Mouse (Mus musculus) midbrain, embryonic 13.5 days (tissue): ENCODE results near the gene Fgf4. TPM values are rescaled to one million over a fixed set of nuclear protein-coding genes. Genes with fewer than 3 reads are reported as not detected.
"Not testable (repeated sequence)": the region's sequence is repeated elsewhere in the genome, so short reads cannot be mapped to it uniquely, and the experiment has no call there.

Experiments
- ATAC-seq: fragments of 200-750 bp; cut with Nextera tagmentation; 2 replicates; pipeline ENCODE4 v1.8.0; 2017; ENCODE audit warnings: mild to moderate bottlenecking, moderate TSS enrichment, moderate library complexity
- H3K27ac ChIP-seq: fragments of 300-500 bp; sonication (generic); 2 replicates; pipeline ENCODE4 v1.5.1; 2015; ENCODE audit warnings: inconsistent platforms, mild to moderate bottlenecking, moderate library complexity
- H3K27me3 ChIP-seq: fragments of 300-500 bp; sonication (generic); 2 replicates; pipeline ENCODE4 v1.6.1; 2015; ENCODE audit warnings: mild to moderate bottlenecking, inconsistent platforms
- H3K36me3 ChIP-seq: fragments of 300-500 bp; sonication (generic); 2 replicates; pipeline ENCODE4 v1.6.1; 2015; ENCODE audit warnings: mild to moderate bottlenecking, inconsistent platforms
- H3K4me1 ChIP-seq: fragments of 300-500 bp; sonication (generic); replicated peaks from 2 replicates; pipeline ENCODE4 v1.6.1; 2015; ENCODE audit warnings: inconsistent platforms
- H3K4me2 ChIP-seq: fragments of 300-500 bp; sonication (generic); replicated peaks from 2 replicates; pipeline ENCODE4 v1.6.1; 2015; ENCODE audit warnings: moderate library complexity, mild to moderate bottlenecking, inconsistent platforms
- H3K4me3 ChIP-seq: fragments of 300-500 bp; sonication (generic); replicated peaks from 2 replicates; pipeline ENCODE4 v1.5.1; 2015; ENCODE audit warnings: mild to moderate bottlenecking, inconsistent platforms
- H3K9ac ChIP-seq: fragments of 300-500 bp; sonication (generic); replicated peaks from 2 replicates; pipeline ENCODE4 v1.6.1; 2015; ENCODE audit warnings: mild to moderate bottlenecking, inconsistent platforms
- H3K9me3 ChIP-seq: fragments of 300-500 bp; sonication (generic); 2 replicates; pipeline ENCODE4 v1.6.1; 2016; ENCODE audit warnings: mild to moderate bottlenecking, inconsistent platforms
- WGBS: fragments of 180-500 bp; shearing (Covaris S2); methylation state at CpG from one replicate; pipeline ENCODE4 v1.1.7; 2015; 5-methylcytosine and 5-hydroxymethylcytosine counted together
- polyA plus RNA-seq: library from polyadenylated mRNA; unstranded; fragments of >200 nt; fragmentation: Nextera tagmentation; extraction: Ambion mirVana; gene quantifications from 2 replicates; pipeline ENCODE4 v1.2.1, GENCODE M21; 2015

Gene Fgf4
- polyA plus RNA-seq, 1 experiment from 2014 or later, result not detected

DNA sequence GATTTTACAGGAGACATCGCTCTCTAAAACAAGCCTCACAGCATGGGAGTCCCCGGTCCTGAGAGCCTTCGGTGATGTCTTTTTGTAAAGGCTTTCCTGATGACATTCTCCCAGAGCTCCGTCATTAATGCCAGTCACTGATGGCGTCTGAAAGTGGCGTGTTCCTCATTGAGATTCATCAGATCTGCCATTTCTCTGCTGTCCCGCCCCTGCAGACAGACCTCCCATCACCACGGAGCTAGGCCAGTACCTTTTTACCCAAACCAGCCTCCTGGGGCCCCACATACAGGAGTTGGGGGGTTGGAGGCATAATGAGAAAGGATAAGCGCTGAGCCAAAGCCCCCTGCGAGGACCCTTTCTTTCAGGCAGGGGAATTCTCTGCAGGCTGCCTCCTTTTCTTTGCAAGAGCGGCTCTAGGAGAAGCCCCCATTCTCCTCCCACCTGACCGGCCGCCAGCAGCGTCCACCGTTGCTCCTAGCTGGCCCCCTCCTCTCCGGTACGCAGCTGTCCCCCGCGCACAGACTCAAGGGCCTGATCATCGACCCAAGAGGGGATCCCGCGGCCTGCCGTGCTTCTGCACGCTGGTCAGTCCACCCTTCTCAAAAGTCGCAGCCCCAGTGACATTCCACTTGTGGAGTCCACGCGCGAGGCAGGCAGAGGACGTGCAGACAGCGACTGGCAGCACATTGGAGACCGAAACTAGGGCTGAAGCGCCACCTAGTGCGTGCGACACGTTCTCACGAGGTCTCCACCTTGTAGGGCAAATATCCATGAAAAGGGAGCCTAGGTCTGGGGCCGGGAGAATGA, 48.3 kb downstream of the Fgf4 start:
- under 1% methylated on average over 33 of the region's 37 CpGs for WGBS
- Histone ChIP-seq H3K36me3 (no peaks in the 10 kb centered on the region; the same call in 1 of the 2 replicates), H3K27me3 (peaks cover 48% of the 10 kb centered on the region), H3K9ac (peak overlapping the region; percentile 69), H3K9me3 (no peaks in the 10 kb centered on the region), H3K4me3 (peak overlapping the region; percentile 51), H3K4me2 (peak overlapping the region; percentile 94), H3K4me1 (peaks cover 48% of the 10 kb centered on the region), H3K27ac (peak overlapping the region; percentile 75)
- ATAC-seq, result peak; percentile 75

- under 1% methylated on average over 65 of the region's 65 CpGs for WGBS
- Histone ChIP-seq H3K27ac (peak within 1 kb of the TSS; percentile 75), H3K9ac (peak within 1 kb of the TSS; percentile 69), H3K36me3 (no peaks in the 10 kb centered on the region; the same call in 1 of the 2 replicates), H3K4me2 (peak within 1 kb of the TSS; percentile 94), H3K9me3 (no peaks in the 10 kb centered on the region), H3K27me3 (peaks cover 48% of the 10 kb centered on the region), H3K4me1 (peaks cover 48% of the 10 kb centered on the region), H3K4me3 (peak within 1 kb of the TSS; percentile 51)
- peak; percentile 39 for ATAC-seq
These were observed 49.4 kb downstream of the Fgf4 start, which contains the start of gene Fgf15 for GRCm38 (mm10) chr7:144896294-144897218. Gene Fgf15 (plus strand): TSS chr7:144896531.

DNA sequence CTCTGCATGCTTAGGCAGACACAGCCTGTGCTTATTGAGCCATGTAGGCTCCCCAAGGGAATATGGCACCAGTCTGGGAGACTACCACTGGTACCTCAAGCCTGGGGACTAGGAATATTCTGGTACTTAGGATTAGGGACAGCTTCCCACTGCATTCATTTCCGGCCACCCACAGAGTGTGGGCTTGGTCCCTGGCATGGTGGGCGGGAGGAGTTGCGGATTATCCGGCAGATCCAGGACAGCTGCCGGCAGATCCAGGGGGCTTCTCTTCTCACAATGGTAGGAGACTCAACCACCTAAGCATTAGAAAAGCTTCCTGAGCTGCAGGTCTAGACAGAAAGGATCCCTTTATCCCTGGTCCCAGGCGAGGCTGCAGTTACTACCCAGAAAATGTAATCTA, 51.3 kb downstream of the Fgf4 start:
- peak overlapping the region; percentile 69 for H3K9ac ChIP-seq

GRCm38 (mm10) chr7:144905514-144905913, 58.3 kb downstream of the Fgf4 start:
- not testable (repeated sequence) for H3K27ac ChIP-seq, H3K4me2 ChIP-seq, ATAC-seq, H3K9me3 ChIP-seq, H3K36me3 ChIP-seq, H3K4me1 ChIP-seq, H3K4me3 ChIP-seq, H3K27me3 ChIP-seq, H3K9ac ChIP-seq
- WGBS, result 99% methylated on average over 3 of the region's 3 CpGs

More for the DNA sequence above, 51.3 kb downstream of the Fgf4 start:
- WGBS, result 8% methylated on average over 6 of the region's 6 CpGs
- Histone ChIP-seq H3K27ac (no peak overlapping the region), H3K9me3 (no peaks in the 10 kb centered on the region), H3K4me1 (peaks cover 48% of the 10 kb centered on the region), H3K4me3 (peak overlapping the region; percentile 51), H3K27me3 (peaks cover 41% of the 10 kb centered on the region), H3K4me2 (peak overlapping the region; percentile 94), H3K36me3 (no peaks in the 10 kb centered on the region; the same call in 1 of the 2 replicates)
- ATAC-seq, result no peak

- 10% methylated on average over 28 of the region's 28 CpGs for WGBS
- H3K27me3 ChIP-seq, result peaks cover 3% of the 10 kb centered on the region; the same call in 1 of the 2 replicates
- peak overlapping the region; percentile 49 for H3K4me2 ChIP-seq
- H3K4me1 ChIP-seq, result peaks cover 4% of the 10 kb centered on the region; the same call in 1 of the 2 replicates
- H3K36me3 ChIP-seq, result no peaks in the 10 kb centered on the region
- peak; percentile 65 for ATAC-seq
- H3K9ac ChIP-seq, result 0 out of 2 replicates have a peak overlapping the region, but pooled peaks have one; percentile 52
- H3K4me3 ChIP-seq, result peak overlapping the region; percentile 20
- H3K9me3 ChIP-seq, result peaks cover 3% of the 10 kb centered on the region; the same call in 1 of the 2 replicates
- no peak overlapping the region for H3K27ac ChIP-seq
These were observed 59.7 kb downstream of the Fgf4 start for GRCm38 (mm10) chr7:144906708-144907397.

GRCm38 (mm10) chr7:144907793-144908192, 60.6 kb downstream of the Fgf4 start:
- Histone ChIP-seq H3K9me3 (peaks cover 3% of the 10 kb centered on the region; the same call in 1 of the 2 replicates), H3K4me2 (no peak overlapping the region), H3K9ac (no peak overlapping the region), H3K27me3 (peaks cover 3% of the 10 kb centered on the region; the same call in 1 of the 2 replicates), H3K36me3 (no peaks in the 10 kb centered on the region), H3K4me3 (no peak overlapping the region), H3K27ac (no peak overlapping the region), H3K4me1 (peaks cover 4% of the 10 kb centered on the region; the same call in 1 of the 2 replicates)
- ATAC-seq, result no peak
- WGBS, result 18% methylated on average over 8 of the region's 8 CpGs

- H3K4me1 ChIP-seq, result peaks cover 4% of the 10 kb centered on the region; the same call in 1 of the 2 replicates
- peak; percentile 51 for ATAC-seq
- WGBS, result 38% methylated on average over 7 of the region's 7 CpGs
These were observed 61.5 kb downstream of the Fgf4 start for GRCm38 (mm10) chr7:144908705-144909104.

GRCm38 (mm10) chr7:144911121-144911520, 64.0 kb downstream of the Fgf4 start:
- 83% methylated on average over 1 of the region's 1 CpGs for WGBS
- Histone ChIP-seq H3K9me3 (no peaks in the 10 kb centered on the region), H3K27ac (no peak overlapping the region), H3K27me3 (peaks cover under 1% of the 10 kb centered on the region; the same call in 1 of the 2 replicates), H3K4me3 (no peak overlapping the region), H3K4me2 (no peak overlapping the region), H3K9ac (no peak overlapping the region), H3K4me1 (peaks cover 12% of the 10 kb centered on the region), H3K36me3 (no peaks in the 10 kb centered on the region)
- ATAC-seq, result no peak

More at GRCm38 (mm10) chr7:144908705-144909104, 61.5 kb downstream of the Fgf4 start:
- Histone ChIP-seq H3K4me2 (no peak overlapping the region), H3K27me3 (peaks cover 3% of the 10 kb centered on the region; the same call in 1 of the 2 replicates), H3K9me3 (peaks cover 3% of the 10 kb centered on the region; the same call in 1 of the 2 replicates), H3K4me3 (no peak overlapping the region), H3K27ac (no peak overlapping the region), H3K36me3 (no peaks in the 10 kb centered on the region), H3K9ac (no peak overlapping the region)

DNA sequence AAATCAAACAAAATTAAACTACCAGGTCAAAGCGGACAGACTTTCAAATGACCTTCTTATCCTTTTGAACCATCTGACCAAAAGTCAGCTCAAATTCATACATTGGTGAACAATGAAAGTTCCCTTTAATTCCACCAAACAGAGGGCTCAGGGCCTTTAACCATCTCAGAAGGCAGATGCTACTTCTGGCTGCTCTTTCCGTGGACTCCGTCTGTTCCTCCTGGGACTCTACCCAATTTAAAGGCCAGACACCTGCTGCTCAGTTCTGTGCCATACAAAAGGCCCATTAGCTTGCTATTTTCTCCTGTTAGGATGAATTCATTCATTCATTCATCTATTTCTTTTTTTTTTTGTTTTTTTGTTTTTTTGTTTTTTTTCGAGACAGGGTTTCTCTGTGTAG, 65.7 kb downstream of the Fgf4 start:
- WGBS, result 71% methylated on average over 4 of the region's 4 CpGs
- Histone ChIP-seq H3K36me3 (peaks cover 12% of the 10 kb centered on the region), H3K27ac (no peak overlapping the region), H3K9ac (no peak overlapping the region), H3K4me2 (no peak overlapping the region), H3K4me1 (peaks cover 19% of the 10 kb centered on the region), H3K9me3 (no peaks in the 10 kb centered on the region), H3K27me3 (no peaks in the 10 kb centered on the region; the same call in 1 of the 2 replicates), H3K4me3 (no peak overlapping the region)
- ATAC-seq, result no peak

GRCm38 (mm10) chr7:144914296-144914947, 67.3 kb downstream of the Fgf4 start:
- no peaks in the 10 kb centered on the region for H3K9me3 ChIP-seq
- H3K4me3 ChIP-seq, result peak overlapping the region; percentile 76
- H3K4me2 ChIP-seq, result peak overlapping the region; percentile 85
- peaks cover 19% of the 10 kb centered on the region for H3K4me1 ChIP-seq
- peak; percentile 96 for ATAC-seq
- peak overlapping the region; percentile 82; the same call in 1 of the 2 replicates for H3K9ac ChIP-seq
- no peaks in the 10 kb centered on the region for H3K27me3 ChIP-seq
- 7% methylated on average over 17 of the region's 17 CpGs for WGBS
- peaks cover 26% of the 10 kb centered on the region for H3K36me3 ChIP-seq
- peak overlapping the region; percentile 78 for H3K27ac ChIP-seq
